Mouse (Mus musculus) CH12.LX (cell line): ENCODE data around the gene Cdc37l1.

Experiments used
- CHD1 ChIP-seq: IDR thresholded peaks from 2 replicates; pipeline ENCODE4 v1.6.1; 2012; ENCODE audit warnings: low read depth, low read length, improper control_type of control experiment, inconsistent platforms
- CTCF ChIP-seq, 2 experiments: IDR thresholded peaks in 1 of 2; conservative IDR thresholded peaks in 1 of 2; 2 replicates each; pipeline ENCODE4 v1.5.1; 2011 to 2012; ENCODE audit warnings: low read depth in 2 of 2, low read length in 2 of 2, improper control_type of control experiment in 1 of 2, inconsistent platforms in 1 of 2, mild to moderate bottlenecking in 1 of 2, moderate library complexity in 1 of 2
- EP300 ChIP-seq: IDR thresholded peaks from 2 replicates; pipeline ENCODE4 v1.6.1; 2011; ENCODE audit warnings: low read length, improper control_type of control experiment
- MAX ChIP-seq: IDR thresholded peaks from 2 replicates; pipeline ENCODE4 v1.6.1; 2011; ENCODE audit warnings: low read length, improper control_type of control experiment
- MAZ ChIP-seq: IDR thresholded peaks from 2 replicates; pipeline ENCODE4 v1.6.1; 2012; ENCODE audit warnings: low read depth, mild to moderate bottlenecking, inconsistent platforms, low read length, improper control_type of control experiment, moderate library complexity
- POLR2A ChIP-seq: IDR thresholded peaks from 2 replicates; pipeline ENCODE4 v1.6.1; 2011; ENCODE audit warnings: low read depth, mild to moderate bottlenecking, improper control_type of control experiment, low read length

- TF ChIP-seq CTCF (conservative IDR thresholded peaks at IDR 0.05 in 1 of 2, IDR thresholded peaks at IDR 0.05 in 1 of 2; ENCODE audit: low read depth in 2 of 2, low read length in 2 of 2): no peak
- TF ChIP-seq POLR2A: no peak
- TF ChIP-seq CHD1: no peak
- TF ChIP-seq EP300: no peak
- TF ChIP-seq MAX: no peak
- TF ChIP-seq MAZ: no peak
Observed at GRCm38 (mm10) chr19:29055469-29055868, 65.3 kb downstream of the Cdc37l1 start.
